Mouse (Mus musculus): ENCODE data around the gene H2-Ab1.

DNA sequence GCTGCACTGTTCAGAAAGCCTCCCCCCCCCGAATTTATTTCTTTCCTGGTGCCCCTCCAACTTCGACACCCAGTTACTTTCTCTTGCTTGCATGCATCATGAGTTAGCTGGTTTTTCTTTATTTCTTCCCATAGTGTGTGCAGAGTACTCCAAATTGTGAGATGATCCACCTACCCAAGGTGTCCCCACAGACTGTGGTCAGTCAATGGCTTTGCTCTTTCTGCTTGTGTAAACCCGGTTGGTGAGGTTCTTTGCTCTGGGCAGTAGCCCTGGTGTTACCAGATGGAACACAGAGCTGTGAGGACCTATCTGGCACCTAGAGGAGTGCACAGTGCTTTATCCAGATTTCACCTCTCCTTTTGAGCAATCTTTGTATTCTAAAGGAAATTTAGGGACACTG is 30.6 kb downstream of the H2-Ab1 start:
- TF ChIP-seq CTCF (IDR thresholded peaks at IDR 0.05) (no peak), EP300 (IDR thresholded peaks at IDR 0.05) (no peak)
